Mouse (Mus musculus) limb, embryonic 12.5 days (tissue): ENCODE measurements around the gene Cd3e. TPM values are rescaled to one million over a fixed set of nuclear protein-coding genes. Genes with fewer than 3 reads are reported as not detected.

ENCODE experiments used
- ATAC-seq: fragments of 200-750 bp; cut with Nextera tagmentation; 2 replicates; pipeline ENCODE4 v1.8.0; 2017; ENCODE audit warnings: low read depth, moderate TSS enrichment; ENCODE audit not compliant: insufficient number of reproducible peaks, insufficient read depth, low FRiP score, low TSS enrichment
- H3K27ac ChIP-seq: fragments of 300-500 bp; sonication (generic); 2 replicates; pipeline ENCODE4 v1.5.1; 2016; ENCODE audit warnings: mild to moderate bottlenecking, moderate library complexity
- H3K27me3 ChIP-seq: fragments of 300-500 bp; sonication (generic); 2 replicates; pipeline ENCODE4 v1.6.1; 2016; ENCODE audit warnings: mild to moderate bottlenecking, moderate library complexity
- H3K36me3 ChIP-seq: fragments of 300-500 bp; sonication (generic); 2 replicates; pipeline ENCODE4 v1.6.1; 2016; ENCODE audit warnings: mild to moderate bottlenecking, moderate library complexity
- H3K4me1 ChIP-seq: fragments of 300-500 bp; sonication (generic); replicated peaks from 2 replicates; pipeline ENCODE4 v1.6.1; 2016
- H3K4me2 ChIP-seq: fragments of 300-500 bp; sonication (generic); 2 replicates; pipeline ENCODE4 v1.6.1; 2016; ENCODE audit warnings: mild to moderate bottlenecking, moderate library complexity
- H3K4me3 ChIP-seq: fragments of 300-500 bp; sonication (generic); replicated peaks from 2 replicates; pipeline ENCODE4 v1.5.1; 2016; ENCODE audit warnings: mild to moderate bottlenecking
- H3K9ac ChIP-seq: fragments of 300-500 bp; sonication (generic); replicated peaks from 2 replicates; pipeline ENCODE4 v1.6.1; 2016; ENCODE audit warnings: mild to moderate bottlenecking, moderate library complexity
- H3K9me3 ChIP-seq: fragments of 300-500 bp; sonication (generic); 2 replicates; pipeline ENCODE4 v1.6.1; 2016; ENCODE audit warnings: mild to moderate bottlenecking, moderate library complexity
- WGBS: fragments of 180-500 bp; shearing (Covaris S2); methylation state at CpG from one replicate; pipeline ENCODE4 v1.1.7; 2016; 5-methylcytosine and 5-hydroxymethylcytosine counted together
- polyA plus RNA-seq: library from polyadenylated mRNA; unstranded; fragments of >200 nt; fragmentation: Nextera tagmentation; extraction: Ambion mirVana; gene quantifications from 2 replicates; pipeline ENCODE4 v1.2.1, GENCODE M21; 2016

The Cd3e gene
- polyA plus RNA-seq, 1 experiment from 2014 or later, result 0.14 TPM

DNA sequence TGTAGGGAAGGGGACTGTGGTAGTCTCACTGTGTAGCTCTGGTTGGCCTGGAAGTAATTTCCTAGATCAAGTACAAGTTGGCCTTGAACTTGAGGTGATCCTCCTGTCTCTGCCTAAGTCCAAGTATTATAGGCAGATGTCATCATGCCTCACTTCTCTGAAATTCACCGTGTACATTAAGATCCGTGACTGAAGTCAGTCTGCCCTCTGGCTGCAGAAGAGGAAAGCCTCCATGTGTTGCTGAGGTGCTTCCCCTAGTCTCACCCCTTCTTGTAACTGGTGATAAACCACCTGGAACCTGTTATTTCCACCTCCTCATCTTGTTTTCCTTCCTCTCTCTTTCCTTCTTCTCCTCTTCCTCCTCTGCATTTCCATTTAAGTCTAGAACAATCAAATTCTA, 5.5 kb upstream of the Cd3e start:
- no peak overlapping the region for H3K4me2 ChIP-seq
- no peaks in the 10 kb centered on the region for H3K4me1 ChIP-seq
- no peak overlapping the region for H3K27ac ChIP-seq
- H3K27me3 ChIP-seq, result peaks cover 14% of the 10 kb centered on the region
- no peaks in the 10 kb centered on the region for H3K9me3 ChIP-seq
- H3K9ac ChIP-seq, result no peak overlapping the region
- 56% methylated on average over 2 of the region's 2 CpGs for whole genome bisulfite sequencing
- H3K36me3 ChIP-seq, result no peaks in the 10 kb centered on the region
- no peak for ATAC-seq
- H3K4me3 ChIP-seq, result no peak overlapping the region

DNA sequence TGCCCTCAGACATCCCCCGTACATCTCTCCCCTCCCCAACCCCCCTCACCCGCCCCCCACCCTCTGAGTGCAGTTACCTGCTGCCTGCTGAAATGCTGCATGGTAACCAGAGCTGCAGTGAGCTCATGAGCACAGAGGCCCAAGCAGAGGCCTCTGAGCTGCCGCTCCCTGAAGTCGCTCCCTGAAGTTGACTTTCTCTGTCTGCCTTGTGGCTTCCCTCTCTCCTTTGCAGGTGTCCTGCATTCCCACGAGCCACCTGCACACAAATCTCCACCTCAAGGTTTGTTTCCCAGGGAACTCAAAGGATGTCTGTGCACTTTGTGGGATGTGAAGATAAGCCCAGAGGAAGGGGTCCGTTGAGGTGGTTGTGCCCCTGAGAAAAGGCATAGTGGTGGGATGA, 1.9 kb upstream of the Cd3e start:
- ATAC-seq, result no peak
- H3K27ac ChIP-seq, result no peak overlapping the region
- no peak overlapping the region for H3K9ac ChIP-seq
- no peaks in the 10 kb centered on the region for H3K9me3 ChIP-seq
- no peak overlapping the region for H3K4me3 ChIP-seq
- 50% methylated on average over 6 of the region's 6 CpGs for WGBS
- peaks cover 19% of the 10 kb centered on the region for H3K27me3 ChIP-seq
- no peaks in the 10 kb centered on the region for H3K36me3 ChIP-seq
- H3K4me1 ChIP-seq, result no peaks in the 10 kb centered on the region
- no peak overlapping the region for H3K4me2 ChIP-seq

- no peaks in the 10 kb centered on the region for H3K9me3 ChIP-seq
- H3K36me3 ChIP-seq, result no peaks in the 10 kb centered on the region
- no peak for ATAC-seq
- no peak overlapping the region for H3K4me2 ChIP-seq
- H3K4me1 ChIP-seq, result no peaks in the 10 kb centered on the region
- WGBS, result 73% methylated on average over 4 of the region's 4 CpGs
- H3K4me3 ChIP-seq, result no peak overlapping the region
- no peak overlapping the region for H3K9ac ChIP-seq
- no peak overlapping the region for H3K27ac ChIP-seq
- H3K27me3 ChIP-seq, result peaks cover 19% of the 10 kb centered on the region
These were observed 1.0 kb upstream of the Cd3e start for GRCm38 (mm10) chr9:45010461-45010860.

GRCm38 (mm10) chr9:45008342-45008741, 1.1 kb downstream of the Cd3e start:
- H3K4me2 ChIP-seq, result no peak overlapping the region
- no peak overlapping the region for H3K4me3 ChIP-seq
- H3K4me1 ChIP-seq, result 0 out of 2 replicates have a peak, but pooled peaks cover 2% of the 10 kb centered on the region
- H3K9ac ChIP-seq, result no peak overlapping the region
- H3K36me3 ChIP-seq, result no peaks in the 10 kb centered on the region
- H3K9me3 ChIP-seq, result no peaks in the 10 kb centered on the region
- peaks cover 19% of the 10 kb centered on the region for H3K27me3 ChIP-seq
- no peak for ATAC-seq
- whole genome bisulfite sequencing, result 78% methylated on average over 4 of the region's 4 CpGs
- no peak overlapping the region for H3K27ac ChIP-seq

GRCm38 (mm10) chr9:45007404-45007803, 2.0 kb downstream of the Cd3e start:
- H3K9ac ChIP-seq, result no peak overlapping the region
- no peaks in the 10 kb centered on the region for H3K36me3 ChIP-seq
- WGBS, result 81% methylated on average over 12 of the region's 12 CpGs
- ATAC-seq, result no peak
- no peak overlapping the region for H3K4me2 ChIP-seq
- H3K4me3 ChIP-seq, result no peak overlapping the region
- no peak overlapping the region for H3K27ac ChIP-seq
- H3K4me1 ChIP-seq, result 0 out of 2 replicates have a peak, but pooled peaks cover 2% of the 10 kb centered on the region
- H3K9me3 ChIP-seq, result no peaks in the 10 kb centered on the region
- H3K27me3 ChIP-seq, result peaks cover 19% of the 10 kb centered on the region

- Histone ChIP-seq H3K27me3 (peaks cover 2% of the 10 kb centered on the region; the same call in 1 of the 2 replicates), H3K9me3 (no peaks in the 10 kb centered on the region), H3K4me2 (no peak overlapping the region), H3K4me1 (0 out of 2 replicates have a peak, but pooled peaks cover 2% of the 10 kb centered on the region), H3K27ac (no peak overlapping the region), H3K4me3 (no peak overlapping the region), H3K9ac (no peak overlapping the region), H3K36me3 (no peaks in the 10 kb centered on the region)
- 72% methylated on average over 3 of the region's 3 CpGs for WGBS
- peak; percentile 75; the same call in 1 of the 2 replicates for ATAC-seq
These were observed 9.2 kb downstream of the Cd3e start for GRCm38 (mm10) chr9:45000249-45000648.

GRCm38 (mm10) chr9:44999776-45000175, 9.7 kb downstream of the Cd3e start:
- Histone ChIP-seq H3K36me3 (no peaks in the 10 kb centered on the region), H3K27ac (no peak overlapping the region), H3K9me3 (no peaks in the 10 kb centered on the region), H3K9ac (no peak overlapping the region), H3K4me2 (no peak overlapping the region), H3K4me3 (no peak overlapping the region), H3K4me1 (0 out of 2 replicates have a peak, but pooled peaks cover 2% of the 10 kb centered on the region), H3K27me3 (peaks cover 2% of the 10 kb centered on the region; the same call in 1 of the 2 replicates)
- ATAC-seq, result no peak
- WGBS, result 71% methylated on average over 5 of the region's 5 CpGs

DNA sequence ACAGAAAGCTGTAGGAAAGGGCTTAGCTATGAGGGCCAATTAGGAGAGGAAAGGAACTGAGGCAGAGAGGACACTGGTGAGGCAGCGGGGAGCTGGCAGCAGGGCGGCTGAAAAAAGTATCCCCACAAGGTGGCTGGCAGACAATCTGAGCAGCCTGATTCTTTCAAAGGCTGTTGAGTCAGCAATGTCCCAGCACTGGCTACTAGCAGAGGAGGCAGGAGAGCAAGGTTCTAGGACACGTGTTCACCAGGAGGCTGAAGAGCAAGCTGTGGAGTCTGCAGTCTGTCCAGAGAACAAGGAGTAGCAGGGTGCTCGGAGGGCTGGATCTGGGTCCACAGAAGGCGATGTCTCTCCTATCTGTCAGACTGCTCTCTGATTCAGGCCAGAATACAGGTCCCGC, 10.3 kb downstream of the Cd3e start:
- Histone ChIP-seq H3K4me1 (0 out of 2 replicates have a peak, but pooled peaks cover 2% of the 10 kb centered on the region), H3K9me3 (no peaks in the 10 kb centered on the region), H3K27ac (no peak overlapping the region), H3K4me2 (no peak overlapping the region), H3K4me3 (no peak overlapping the region), H3K9ac (no peak overlapping the region), H3K27me3 (peaks cover 2% of the 10 kb centered on the region; the same call in 1 of the 2 replicates), H3K36me3 (no peaks in the 10 kb centered on the region)
- 66% methylated on average over 6 of the region's 6 CpGs for WGBS
- ATAC-seq, result no peak

DNA sequence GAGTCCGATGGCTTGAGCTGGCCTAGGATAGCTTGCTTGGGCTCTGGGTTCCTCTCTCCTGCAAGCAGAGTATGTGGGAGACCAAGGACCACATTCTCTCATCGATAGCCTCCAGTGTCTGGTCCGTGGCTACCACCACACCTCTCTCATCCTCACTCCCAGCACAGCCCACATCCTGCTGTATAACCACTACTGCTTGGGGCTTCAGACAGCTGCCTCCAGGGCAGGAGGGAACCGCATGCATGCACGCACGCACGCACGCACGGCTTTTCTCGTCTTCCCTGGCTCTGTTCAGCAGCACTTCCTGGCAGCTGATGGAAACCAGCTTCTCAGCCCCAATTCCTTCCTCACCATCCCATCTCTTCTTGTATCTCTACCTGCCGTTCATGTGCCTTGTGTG, 11.3 kb downstream of the Cd3e start:
- no peak for ATAC-seq
- Histone ChIP-seq H3K4me3 (no peak overlapping the region), H3K36me3 (no peaks in the 10 kb centered on the region), H3K27me3 (peaks cover 2% of the 10 kb centered on the region; the same call in 1 of the 2 replicates), H3K9me3 (no peaks in the 10 kb centered on the region), H3K4me1 (no peaks in the 10 kb centered on the region), H3K4me2 (no peak overlapping the region), H3K27ac (no peak overlapping the region), H3K9ac (no peak overlapping the region)
- WGBS, result 70% methylated on average over 11 of the region's 11 CpGs

DNA sequence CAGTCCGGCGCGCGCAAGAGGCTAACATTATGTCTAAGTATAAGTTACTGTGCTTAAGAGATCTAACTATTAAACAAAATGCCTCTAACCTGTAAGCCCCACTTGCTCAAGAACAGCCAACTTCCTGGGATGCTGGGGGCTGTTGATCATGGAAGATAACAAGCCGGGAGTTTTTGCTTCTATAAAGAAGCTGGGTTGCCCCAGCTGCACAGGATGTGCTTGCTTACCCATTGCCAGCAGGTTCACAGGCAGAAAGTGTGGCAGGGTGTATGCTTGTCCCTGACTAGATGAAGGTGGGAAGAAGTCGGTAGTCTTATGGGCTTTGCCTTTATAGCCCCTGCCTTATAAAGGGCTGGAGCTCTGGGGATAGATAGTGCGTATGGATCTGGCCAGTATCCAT, 12.8 kb downstream of the Cd3e start:
- whole genome bisulfite sequencing, result 94% methylated on average over 7 of the region's 7 CpGs
- Histone ChIP-seq H3K27ac (no peak overlapping the region), H3K4me1 (no peaks in the 10 kb centered on the region), H3K27me3 (peaks cover 2% of the 10 kb centered on the region; the same call in 1 of the 2 replicates), H3K4me3 (no peak overlapping the region), H3K9ac (no peak overlapping the region), H3K9me3 (no peaks in the 10 kb centered on the region), H3K4me2 (no peak overlapping the region), H3K36me3 (no peaks in the 10 kb centered on the region)
- no peak for ATAC-seq

GRCm38 (mm10) chr9:44994962-44995361, 14.5 kb downstream of the Cd3e start:
- WGBS, result 76% methylated on average over 4 of the region's 4 CpGs
- Histone ChIP-seq H3K27me3 (0 out of 2 replicates have a peak, but pooled peaks cover 2% of the 10 kb centered on the region), H3K9me3 (no peaks in the 10 kb centered on the region), H3K9ac (no peak overlapping the region), H3K4me3 (no peak overlapping the region), H3K4me2 (no peak overlapping the region), H3K4me1 (no peaks in the 10 kb centered on the region), H3K36me3 (no peaks in the 10 kb centered on the region), H3K27ac (no peak overlapping the region)
- ATAC-seq, result no peak

- Histone ChIP-seq H3K4me1 (no peaks in the 10 kb centered on the region), H3K9me3 (no peaks in the 10 kb centered on the region), H3K27me3 (no peaks in the 10 kb centered on the region), H3K9ac (no peak overlapping the region), H3K27ac (no peak overlapping the region), H3K4me2 (no peak overlapping the region), H3K4me3 (no peak overlapping the region), H3K36me3 (no peaks in the 10 kb centered on the region)
- 93% methylated on average over 2 of the region's 2 CpGs for WGBS
- no peak for ATAC-seq
These were observed 16.2 kb downstream of the Cd3e start for GRCm38 (mm10) chr9:44993268-44993667.
